Mouse (Mus musculus) neural tube, embryonic 11.5 days (tissue): ENCODE data around the gene Fkbp2. TPM values are rescaled to one million over a fixed set of nuclear protein-coding genes. Genes with fewer than 3 reads are reported as not detected.

Experiments used
- ATAC-seq: fragments of 200-750 bp; cut with Nextera tagmentation; 2 replicates; pipeline ENCODE4 v1.8.0; 2017; ENCODE audit warnings: moderate number of reproducible peaks, mild to moderate bottlenecking, moderate TSS enrichment, moderate library complexity; ENCODE audit not compliant: insufficient read depth, low FRiP score, low TSS enrichment
- DNase-seq: peaks from one replicate; pipeline ENCODE4 v3.0.0-alpha.2; 2015; ENCODE audit warnings: low spot score
- H3K27ac ChIP-seq: fragments of 300-500 bp; sonication (generic); 2 replicates; pipeline ENCODE4 v1.5.1; 2014; ENCODE audit warnings: low read depth, mild to moderate bottlenecking, low read length
- H3K27me3 ChIP-seq: fragments of 300-500 bp; sonication (generic); 2 replicates; pipeline ENCODE4 v1.6.1; 2014; ENCODE audit warnings: mild to moderate bottlenecking, low read length, mixed read lengths; ENCODE audit not compliant: control insufficient read depth, insufficient read depth
- H3K36me3 ChIP-seq: fragments of 300-500 bp; sonication (generic); 2 replicates; pipeline ENCODE4 v1.6.1; 2014; ENCODE audit warnings: mild to moderate bottlenecking, low read length, moderate library complexity, mixed read lengths; ENCODE audit not compliant: control insufficient read depth, insufficient read depth
- H3K4me1 ChIP-seq: fragments of 300-500 bp; sonication (generic); 2 replicates; pipeline ENCODE4 v1.6.1; 2014; ENCODE audit warnings: low read length, mixed read lengths; ENCODE audit not compliant: control insufficient read depth, insufficient read depth
- H3K4me2 ChIP-seq: fragments of 300-500 bp; sonication (generic); 2 replicates; pipeline ENCODE4 v1.6.1; 2014; ENCODE audit warnings: low read depth, mild to moderate bottlenecking, moderate library complexity
- H3K4me3 ChIP-seq: fragments of 300-500 bp; sonication (generic); 2 replicates; pipeline ENCODE4 v1.5.1; 2014; ENCODE audit warnings: low read depth, low read length
- H3K9ac ChIP-seq: fragments of 300-500 bp; sonication (generic); 2 replicates; pipeline ENCODE4 v1.6.1; 2014; ENCODE audit warnings: mild to moderate bottlenecking, low read length
- H3K9me3 ChIP-seq: fragments of 300-500 bp; sonication (generic); 2 replicates; pipeline ENCODE4 v1.6.1; 2016; ENCODE audit warnings: low read length; ENCODE audit not compliant: control insufficient read depth
- WGBS: fragments of 180-500 bp; shearing (Covaris S2); extraction: QIAGEN DNeasy Blood & Tissue Kit; methylation state at CpG from one replicate; pipeline ENCODE4 v1.1.7; 2014; 5-methylcytosine and 5-hydroxymethylcytosine counted together
- polyA plus RNA-seq: library from polyadenylated mRNA; unstranded; fragments of >200 nt; fragmentation: Nextera tagmentation; extraction: Ambion mirVana; gene quantifications from 2 replicates; pipeline ENCODE4 v1.2.1, GENCODE M21; 2014

Gene Fkbp2
- polyA plus RNA-seq, 1 experiment from 2014 or later, result 86.5 TPM

DNA sequence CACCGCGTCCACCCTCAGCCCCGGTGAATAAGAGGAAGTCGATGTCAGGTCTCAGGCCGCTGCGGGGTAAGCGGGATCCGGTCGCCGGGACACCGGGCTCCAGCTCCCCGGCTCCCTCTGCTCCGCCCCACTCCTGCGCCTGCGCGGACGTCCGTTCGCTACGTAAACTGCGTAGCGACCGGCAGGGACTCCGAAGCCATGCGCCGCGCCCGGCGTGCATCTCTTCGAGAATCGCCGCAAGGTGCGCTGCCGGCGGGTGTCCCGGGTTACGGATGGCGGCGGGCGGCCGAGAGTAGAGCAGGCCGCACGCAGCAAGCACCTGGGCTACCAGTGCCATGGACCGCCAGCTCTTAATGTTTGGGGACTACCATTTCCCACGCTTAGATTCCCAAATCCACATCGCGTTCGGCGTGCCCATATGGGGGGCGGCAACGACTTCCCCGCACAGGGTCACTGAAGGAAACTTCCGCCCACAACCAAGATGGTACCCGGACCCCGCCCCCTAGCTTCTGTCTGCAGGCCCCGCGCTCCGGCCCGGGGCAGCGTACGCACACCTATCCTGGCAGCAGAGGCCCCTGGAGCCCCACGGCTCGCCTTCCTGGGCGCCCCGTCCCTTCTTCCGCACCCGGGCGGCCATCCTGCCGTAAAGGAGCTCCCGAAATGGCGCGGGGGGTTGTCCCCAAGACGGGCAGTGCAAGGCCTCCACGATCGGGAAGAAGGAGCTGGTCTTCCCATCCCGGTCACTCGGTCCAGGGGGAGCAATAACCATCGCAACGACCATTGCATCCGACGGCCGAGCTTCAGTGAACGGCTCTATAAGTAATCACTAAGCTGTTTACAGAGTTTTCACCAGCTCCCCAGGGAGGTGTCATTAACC lies 38.7 kb downstream of the Fkbp2 start, which contains the start of gene Bad:
Bad (plus strand) TSS at position 490 of the 877 bp plus-strand sequence.
- ATAC-seq (peak; percentile 82), DNase-seq (peak; percentile 97)
- Histone ChIP-seq H3K36me3 (peaks cover 2% of the 10 kb centered on the region; the same call in 1 of the 2 replicates), H3K4me1 (peaks cover 15% of the 10 kb centered on the region), H3K9ac (peak within 1 kb of the TSS; percentile 52), H3K4me3 (peak within 1 kb of the TSS; percentile 49), H3K9me3 (no peaks in the 10 kb centered on the region), H3K4me2 (peak within 1 kb of the TSS; percentile 100), H3K27ac (peak within 1 kb of the TSS; percentile 78), H3K27me3 (no peaks in the 10 kb centered on the region)
- WGBS, result under 1% methylated on average over 83 of the region's 83 CpGs

- Histone ChIP-seq H3K27me3 (peaks cover 8% of the 10 kb centered on the region), H3K9me3 (no peaks in the 10 kb centered on the region), H3K4me1 (peaks cover 15% of the 10 kb centered on the region), H3K36me3 (peaks cover 2% of the 10 kb centered on the region; the same call in 1 of the 2 replicates), H3K27ac (peak overlapping the region; percentile 78; the same call in 1 of the 2 replicates), H3K4me2 (peak overlapping the region; percentile 100), H3K9ac (peak overlapping the region; percentile 52), H3K4me3 (peak overlapping the region; percentile 49)
- ATAC-seq (peak; percentile 15; the same call in 1 of the 2 replicates), DNase-seq (no peak)
- 26% methylated on average over 29 of the region's 29 CpGs for WGBS
These were observed 39.6 kb downstream of the Fkbp2 start for GRCm38 (mm10) chr19:6940396-6941351.

DNA sequence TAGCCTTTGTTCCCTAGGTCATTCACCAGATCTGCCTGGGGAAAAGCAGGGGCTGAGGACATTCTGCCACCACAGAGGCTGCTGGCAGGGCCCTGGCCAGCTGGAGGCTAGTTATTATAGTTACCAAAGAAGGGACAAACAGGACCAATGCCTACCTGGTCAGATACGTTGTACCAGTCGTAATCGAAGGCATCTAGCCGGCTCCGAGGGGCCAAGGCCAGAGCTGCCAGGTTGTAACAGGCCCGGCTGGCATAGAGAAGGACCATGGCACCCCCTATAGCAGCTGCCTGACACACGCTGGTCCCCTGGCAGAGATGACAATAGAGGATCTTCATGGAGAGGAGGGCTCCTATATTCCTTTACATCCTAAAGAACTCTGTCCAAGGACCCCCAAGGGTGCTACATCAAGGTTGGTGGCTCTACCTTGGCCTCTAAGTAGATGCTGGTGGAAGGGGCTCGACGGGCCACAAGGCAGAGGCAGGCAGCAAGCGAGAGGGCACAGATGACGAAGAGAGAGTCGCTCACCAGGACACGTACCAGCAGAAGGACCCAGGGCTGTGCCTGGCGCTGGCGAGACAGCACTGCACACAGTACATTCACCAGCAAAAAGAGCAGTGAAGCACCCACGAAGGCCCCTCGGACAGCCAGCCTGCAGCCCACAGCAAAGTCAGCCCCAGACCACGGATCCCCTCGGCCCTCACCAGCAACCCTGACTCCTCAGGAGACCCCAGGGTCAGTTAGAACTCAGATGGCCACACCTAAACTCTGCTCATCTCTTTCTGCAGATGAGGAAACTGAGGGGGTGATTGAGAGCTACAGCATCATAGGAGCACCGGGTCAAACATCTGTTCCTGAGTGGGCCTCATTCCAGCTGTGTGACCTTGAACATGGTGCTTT lies 40.9 kb downstream of the Fkbp2 start:
- Histone ChIP-seq H3K9me3 (no peaks in the 10 kb centered on the region), H3K9ac (no peak overlapping the region), H3K4me3 (no peak overlapping the region), H3K36me3 (peaks cover 2% of the 10 kb centered on the region; the same call in 1 of the 2 replicates), H3K4me2 (0 out of 2 replicates have a peak overlapping the region, but pooled peaks have one; percentile 9), H3K27me3 (peaks cover 21% of the 10 kb centered on the region), H3K27ac (no peak overlapping the region), H3K4me1 (peaks cover 15% of the 10 kb centered on the region)
- WGBS, result 93% methylated on average over 20 of the region's 20 CpGs
- DNase-seq, result no peak
- ATAC-seq, result no peak

DNA sequence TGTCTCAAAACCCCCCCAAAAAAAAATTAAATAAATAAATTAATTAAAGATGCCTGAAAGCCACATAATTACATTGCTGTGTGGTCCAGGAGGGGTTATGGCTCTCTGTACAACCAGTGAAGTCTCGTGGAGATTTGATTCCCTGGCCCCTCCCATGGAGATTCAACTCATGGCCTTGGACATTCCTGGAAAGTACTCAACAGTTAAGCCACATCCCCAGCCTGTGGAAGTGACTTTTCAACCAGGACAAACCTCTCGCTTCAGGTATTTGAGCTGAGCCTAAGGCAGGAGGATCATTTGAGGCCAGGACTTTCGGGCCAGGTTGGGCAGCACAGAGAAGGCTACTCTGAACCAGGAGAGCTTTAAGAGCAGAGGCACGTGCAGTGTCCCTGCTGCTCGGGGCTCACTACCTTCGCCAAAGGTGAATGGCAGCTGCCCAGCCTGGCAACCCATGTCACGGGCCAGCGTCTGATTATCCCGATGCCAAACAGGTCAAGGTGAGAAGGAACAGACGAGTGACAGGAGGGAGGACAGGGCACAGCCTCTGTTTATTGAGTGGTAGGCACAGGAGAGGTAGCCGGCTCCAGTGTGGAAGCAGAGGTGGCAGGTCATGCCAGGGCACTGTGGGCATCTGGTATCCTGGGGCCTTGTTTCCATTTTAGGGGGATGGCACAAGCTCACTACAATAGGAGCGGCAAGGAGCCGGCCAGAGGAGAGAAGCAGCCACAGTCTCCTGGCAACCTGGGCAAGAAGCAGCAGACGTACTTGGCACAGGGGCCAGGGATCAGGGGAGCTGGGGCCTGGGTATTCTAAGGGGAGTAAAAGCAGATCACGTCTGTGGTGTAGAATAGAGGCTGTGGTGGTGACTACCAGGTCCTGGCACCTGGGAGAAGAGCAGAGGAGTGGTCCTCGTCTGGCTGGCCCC lies 42.5 kb downstream of the Fkbp2 start:
- H3K4me2 ChIP-seq, result no peak overlapping the region
- H3K27me3 ChIP-seq, result peaks cover 36% of the 10 kb centered on the region
- no peaks in the 10 kb centered on the region for H3K9me3 ChIP-seq
- no peak for ATAC-seq
- 81% methylated on average over 16 of the region's 16 CpGs for WGBS
- no peak overlapping the region for H3K27ac ChIP-seq
- no peak overlapping the region for H3K4me3 ChIP-seq
- DNase-seq, result no peak
- H3K36me3 ChIP-seq, result peaks cover 2% of the 10 kb centered on the region; the same call in 1 of the 2 replicates
- peaks cover 19% of the 10 kb centered on the region for H3K4me1 ChIP-seq
- H3K9ac ChIP-seq, result no peak overlapping the region

DNA sequence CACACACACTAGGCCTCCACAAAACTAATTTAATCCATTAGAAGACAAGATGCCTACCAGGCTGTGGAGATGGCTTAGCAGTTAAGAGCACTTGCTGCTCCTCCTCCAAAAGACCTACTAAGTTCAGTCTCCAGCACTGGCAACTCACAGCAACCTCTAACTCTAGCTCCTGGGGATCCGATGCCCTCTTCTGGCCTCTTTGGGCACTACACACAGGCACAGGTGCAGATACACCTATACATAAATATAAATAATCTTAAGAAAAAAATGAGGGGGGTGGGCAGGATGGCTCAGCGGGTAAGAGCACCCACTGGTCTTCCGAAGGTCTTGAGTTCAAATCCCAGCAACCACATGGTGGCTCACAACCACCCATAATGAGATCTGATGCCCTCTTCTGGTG lies 44.0 kb downstream of the Fkbp2 start:
- Histone ChIP-seq H3K4me2 (no peak overlapping the region), H3K27ac (no peak overlapping the region), H3K4me1 (peaks cover 15% of the 10 kb centered on the region), H3K4me3 (no peak overlapping the region), H3K27me3 (peaks cover 50% of the 10 kb centered on the region), H3K9ac (no peak overlapping the region), H3K9me3 (no peaks in the 10 kb centered on the region), H3K36me3 (peaks cover 2% of the 10 kb centered on the region; the same call in 1 of the 2 replicates)
- DNase-seq, result no peak
- ATAC-seq, result no peak
- WGBS, result 29% methylated on average over 3 of the region's 3 CpGs

- Histone ChIP-seq H3K4me2 (peak within 1 kb of the TSS; percentile 46), H3K9me3 (no peaks in the 10 kb centered on the region), H3K27me3 (peaks cover 60% of the 10 kb centered on the region), H3K9ac (peak within 1 kb of the TSS; percentile 18), H3K36me3 (peaks cover 2% of the 10 kb centered on the region; the same call in 1 of the 2 replicates), H3K27ac (no peak within 1 kb of the TSS), H3K4me3 (peak within 1 kb of the TSS; percentile 25), H3K4me1 (peaks cover 10% of the 10 kb centered on the region)
- 8% methylated on average over 22 of the region's 23 CpGs for WGBS
- no peak for DNase-seq
- ATAC-seq, result no peak
These were observed 45.9 kb downstream of the Fkbp2 start, which contains the start of gene Kcnk4 for GRCm38 (mm10) chr19:6934195-6934977. Kcnk4 (minus strand) TSS chr19:6934515.
